ENCODE assay signal across 27 mouse cellular contexts in the genomic region with DNA sequence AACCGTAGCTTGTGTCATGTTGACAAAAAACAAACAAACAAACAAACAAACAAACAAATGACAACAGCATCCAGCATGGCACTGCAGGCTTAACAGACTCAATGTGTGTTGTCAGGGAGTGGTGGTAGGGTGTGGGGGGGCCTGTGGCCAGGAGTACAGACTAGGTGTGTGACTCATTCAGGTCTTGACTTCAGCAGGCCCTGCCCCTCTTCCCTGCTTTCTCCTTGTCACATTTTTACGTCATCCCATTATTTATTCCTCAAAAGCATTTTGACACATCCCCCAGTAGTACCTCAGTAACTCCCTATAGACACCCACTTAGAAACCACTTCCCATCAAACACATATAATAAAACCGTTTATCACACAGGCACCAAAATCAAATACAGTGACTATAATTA.
"Had no signal": no experiment of that assay in that cellular context is flagged by ENCODE, and none has a peak within 500 bp of the region (broad histone marks: within the 10 kb centered on the region; RNA-seq: fewer than 3 reads in every experiment).

No protein-coding gene starts in this region.

- H3K4me1 ChIP-seq: intestine, embryonic 15.5 days; liver, embryonic 12.5 days had no signal

- H3K4me2 ChIP-seq: heart, embryonic 12.5 days; hindbrain, embryonic 12.5 days; hindbrain, embryonic 14.5 days; intestine, embryonic 15.5 days; limb, embryonic 13.5 days; limb, embryonic 15.5 days; liver, embryonic 12.5 days had no signal

- H3K9ac ChIP-seq: heart, embryonic 12.5 days; hindbrain, embryonic 12.5 days; hindbrain, embryonic 14.5 days; intestine, embryonic 15.5 days; limb, embryonic 13.5 days; limb, embryonic 15.5 days; liver, embryonic 12.5 days; liver, embryonic 14.5 days had no signal

- DNase-seq: gastrocnemius, adult 2 months; gastrocnemius, postnatal 10 days; gastrocnemius, postnatal 25 days; heart, adult 18-20 months; heart, postnatal 10 days; heart, postnatal 4 days; kidney, adult 18-20 months; kidney, adult 8-10 months; kidney, postnatal 10 days; kidney, postnatal 25 days; kidney, postnatal 4 days; layer of hippocampus, postnatal 36 days; left cerebral cortex, postnatal 4 days had no signal

- H3K27ac ChIP-seq: gastrocnemius, adult 2 months; heart, embryonic 10.5 days; hindbrain, embryonic 10.5 days; hindbrain, embryonic 12.5 days; hindbrain, embryonic 14.5 days; intestine, embryonic 15.5 days; layer of hippocampus, adult 2 months; limb, embryonic 13.5 days; limb, embryonic 15.5 days; liver, embryonic 12.5 days; liver, embryonic 14.5 days had no signal

- H3K36me3 ChIP-seq: heart, embryonic 10.5 days; heart, embryonic 12.5 days; intestine, embryonic 15.5 days; limb, embryonic 15.5 days; liver, embryonic 12.5 days had no signal

- H3K9me3 ChIP-seq: heart, embryonic 10.5 days; heart, embryonic 12.5 days; hindbrain, embryonic 10.5 days; hindbrain, embryonic 12.5 days; intestine, embryonic 15.5 days; limb, embryonic 13.5 days; limb, embryonic 15.5 days; liver, embryonic 12.5 days had no signal

- H3K4me3 ChIP-seq: gastrocnemius, adult 2 months; heart, embryonic 10.5 days; heart, embryonic 12.5 days; hindbrain, embryonic 10.5 days; hindbrain, embryonic 12.5 days; intestine, embryonic 15.5 days; layer of hippocampus, adult 2 months; limb, embryonic 13.5 days; limb, embryonic 15.5 days; liver, embryonic 12.5 days had no signal

- ATAC-seq: hindbrain, embryonic 16.5 days; inflammation-experienced regulatory T-cells, adult 6 months; intestine, embryonic 15.5 days; intestine, postnatal 0 days; liver, embryonic 12.5 days had no signal

- H3K27me3 ChIP-seq: intestine, embryonic 15.5 days; limb, embryonic 13.5 days; limb, embryonic 15.5 days; liver, embryonic 12.5 days had no signal
